In the genomic region with DNA sequence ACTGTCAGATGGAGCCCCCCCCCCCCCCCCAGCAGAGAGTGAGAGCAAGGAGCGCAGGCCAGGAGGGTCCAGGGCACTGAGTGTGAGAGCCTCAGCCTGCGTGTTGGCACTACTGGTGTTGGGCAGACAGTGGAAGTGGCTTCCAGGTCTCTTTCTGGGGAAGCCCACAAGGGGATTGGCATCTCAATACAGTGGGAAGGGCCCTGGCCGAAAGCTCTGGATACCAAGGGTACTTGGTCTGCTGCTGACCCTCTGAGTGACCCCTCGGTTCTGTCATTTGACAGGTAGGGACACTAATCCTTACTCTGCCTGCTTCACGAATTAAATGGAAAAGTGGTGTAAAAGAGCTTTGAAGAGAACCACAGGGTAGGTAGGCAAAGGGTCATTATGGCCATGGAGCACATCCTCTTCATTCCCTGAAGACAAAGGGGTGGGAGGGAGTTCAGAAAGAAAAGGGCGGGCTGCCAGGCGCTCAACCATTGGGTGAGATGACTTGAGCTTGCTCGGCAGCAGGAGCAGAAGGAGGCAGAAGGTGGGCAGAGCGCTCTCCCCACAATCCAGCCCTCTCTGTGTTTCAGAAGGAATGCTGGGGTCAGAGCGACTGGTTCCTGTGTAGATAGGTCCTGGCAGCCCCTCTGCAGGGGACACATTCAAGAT, we compare ENCODE assay signal across 8 mouse cellular contexts.
A peak's percentile ranks its signal among the peaks of the same experiment; 100 is the strongest.
DNase-seq lines count a peak whose midpoint lies in the region; ATAC-seq lines count a peak whose summit lies in the region.

No protein-coding gene starts in this region.

- no peak overlapping the region for H3K27ac ChIP-seq in hindbrain, embryonic 12.5 days
- H3K27ac ChIP-seq in lung, embryonic 16.5 days (ENCODE audit: low read length) = peak overlapping the region; percentile 19

- ATAC-seq in cerebellum, adult (ENCODE audit: insufficient number of reproducible peaks, low FRiP score, low TSS enrichment) = no peak
- ATAC-seq in hindbrain, embryonic 12.5 days (ENCODE audit: low FRiP score) = no peak
- peak; percentile 26 for ATAC-seq in lung, embryonic 16.5 days (ENCODE audit: low read depth)
- ATAC-seq in monocyte, adult 5-6 weeks (replicated peaks; ENCODE audit: insufficient number of reproducible peaks, low FRiP score, low TSS enrichment, poor library complexity, severe bottlenecking) = no peak

- peak; percentile 47 for DNase-seq in cerebellum, adult 11 months
- DNase-seq in urinary bladder, postnatal 14 days (ENCODE audit: low spot score) = peak; percentile 43
- no peak for DNase-seq in urinary bladder, postnatal 4 days (ENCODE audit: low spot score in 2 of 2)
- no peak for DNase-seq in embryo, embryonic 9.5 days (ENCODE audit: extremely low spot score)

- H3K36me3 ChIP-seq in hindbrain, embryonic 12.5 days = peaks cover 30% of the 10 kb centered on the region
- H3K36me3 ChIP-seq in lung, embryonic 16.5 days (ENCODE audit: control insufficient read depth, insufficient read depth, low read length) = peaks cover 6% of the 10 kb centered on the region

- no peaks in the 10 kb centered on the region for H3K27me3 ChIP-seq in hindbrain, embryonic 12.5 days
- H3K27me3 ChIP-seq in lung, embryonic 16.5 days (ENCODE audit: control insufficient read depth, insufficient read depth, low read depth, low read length) = no peaks in the 10 kb centered on the region

- peaks cover 16% of the 10 kb centered on the region for H3K4me1 ChIP-seq in hindbrain, embryonic 12.5 days
- peaks cover 15% of the 10 kb centered on the region for H3K4me1 ChIP-seq in lung, embryonic 16.5 days (replicated peaks; ENCODE audit: control insufficient read depth, insufficient read depth, low read length)

- H3K4me3 ChIP-seq in hindbrain, embryonic 12.5 days = no peak overlapping the region
- no peak overlapping the region for H3K4me3 ChIP-seq in lung, embryonic 16.5 days (ENCODE audit: low read length)

- 43% methylated on average over 10 of the region's 10 CpGs for WGBS in hindbrain, embryonic 12.5 days
- 67% methylated on average over 9 of the region's 10 CpGs for WGBS in lung, embryonic 16.5 days

- H3K9ac ChIP-seq in hindbrain, embryonic 12.5 days = no peak overlapping the region
- H3K9ac ChIP-seq in lung, embryonic 16.5 days (ENCODE audit: low read length) = peak overlapping the region; percentile 23

- H3K4me2 ChIP-seq in hindbrain, embryonic 12.5 days (replicated peaks) = peak overlapping the region; percentile 22
- peak overlapping the region; percentile 57 for H3K4me2 ChIP-seq in lung, embryonic 16.5 days (ENCODE audit: low read depth, low read length)

- no peaks in the 10 kb centered on the region for H3K9me3 ChIP-seq in hindbrain, embryonic 12.5 days (replicated peaks)
- H3K9me3 ChIP-seq in lung, embryonic 16.5 days (ENCODE audit: control insufficient read depth, low read length) = peaks cover 5% of the 10 kb centered on the region; the same call in 1 of the 2 replicates

Comparison
In these comparisons a context has a peak if more than half of its experiments do, and no peak if none do; other contexts are left out.
1. DNase-seq: peak in cerebellum, adult 11 months (single experiment) and urinary bladder, postnatal 14 days (single experiment); none in urinary bladder, postnatal 4 days (0 of 2) and embryo, embryonic 9.5 days (single experiment).